Mouse (Mus musculus) embryo, embryonic 9.5 days (tissue): Measurements from ENCODE around the gene Piezo1.

Experiments used
- DNase-seq: peaks from one replicate; pipeline ENCODE4 v3.0.0-alpha.2; 2017; ENCODE audit errors: extremely low spot score

Piezo1 gene

DNA sequence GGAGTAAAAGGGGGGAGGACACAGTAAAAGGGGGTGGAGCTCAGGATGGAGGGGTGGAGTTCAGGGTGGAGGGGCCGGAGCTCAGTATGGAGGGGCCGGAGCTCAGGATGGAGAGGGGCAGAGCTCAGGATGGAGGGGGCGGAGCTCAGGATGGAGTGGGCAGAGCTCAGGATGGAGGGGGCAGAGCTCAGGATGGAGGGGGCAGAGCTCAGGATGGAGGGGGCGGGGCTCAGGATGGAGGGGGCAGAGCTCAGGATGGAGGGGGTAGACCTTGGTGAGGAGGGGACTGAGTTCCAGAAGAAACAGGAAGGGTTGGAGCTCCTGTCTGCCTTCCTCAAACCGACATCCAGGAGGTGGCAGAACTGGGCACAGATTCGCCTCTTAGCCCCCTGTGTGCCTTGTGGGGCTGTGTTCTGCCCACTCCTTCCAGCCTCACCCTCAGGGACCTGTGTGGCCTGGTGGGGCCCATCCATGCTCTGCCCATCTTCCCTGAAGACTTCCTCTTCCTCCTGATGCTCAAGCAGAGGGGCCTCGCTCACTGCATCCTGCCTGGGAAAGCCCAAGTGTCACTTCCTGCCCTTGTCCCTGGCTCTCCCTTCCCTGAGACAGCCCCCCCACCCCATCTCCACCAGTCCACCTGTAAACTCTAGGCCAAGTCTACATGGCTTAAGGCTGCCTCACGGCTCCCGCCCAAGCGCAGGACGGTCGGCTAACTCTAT is 54.0 kb downstream of the Piezo1 start:
- no peak for DNase-seq

DNA sequence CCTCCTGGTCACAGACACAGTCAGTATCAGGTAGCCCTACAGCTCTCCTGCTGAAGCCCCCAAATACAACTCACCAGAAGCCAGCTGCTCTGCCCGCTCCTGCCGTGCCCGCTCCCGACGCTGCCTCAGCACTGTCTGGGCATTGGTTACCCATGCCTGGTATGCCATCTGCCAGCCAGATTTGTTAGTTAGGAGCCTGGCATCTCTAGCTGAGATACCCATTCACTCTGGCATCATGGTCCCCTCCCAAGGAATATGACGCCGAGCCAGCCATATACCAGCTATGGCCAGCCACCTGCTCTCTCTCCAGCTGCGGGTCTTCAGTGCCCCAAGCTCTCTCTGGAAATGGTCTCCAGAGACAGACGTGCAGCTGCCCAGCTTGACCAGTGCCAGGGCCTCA is 62.7 kb downstream of the Piezo1 start:
- DNase-seq: no peak

DNA sequence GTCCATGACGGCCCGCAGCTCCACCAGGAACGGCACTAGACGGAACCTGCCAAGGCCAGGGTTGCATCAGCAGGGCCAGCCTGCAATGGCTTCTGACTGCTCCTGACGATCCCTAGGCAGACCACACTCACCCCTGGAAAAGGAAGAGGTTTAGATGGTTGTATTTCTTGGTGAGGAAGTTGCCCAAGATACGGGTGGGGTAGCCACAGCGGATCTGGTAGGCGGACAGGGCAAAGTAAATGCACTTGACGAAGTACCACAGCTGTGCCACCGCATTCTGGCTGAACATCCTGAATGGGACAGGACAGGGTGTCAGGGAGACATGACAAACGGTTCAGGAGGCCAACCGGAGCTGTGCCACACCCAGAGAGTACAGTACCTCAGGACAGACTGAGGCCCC is 66.3 kb downstream of the Piezo1 start:
- no peak for DNase-seq

DNA sequence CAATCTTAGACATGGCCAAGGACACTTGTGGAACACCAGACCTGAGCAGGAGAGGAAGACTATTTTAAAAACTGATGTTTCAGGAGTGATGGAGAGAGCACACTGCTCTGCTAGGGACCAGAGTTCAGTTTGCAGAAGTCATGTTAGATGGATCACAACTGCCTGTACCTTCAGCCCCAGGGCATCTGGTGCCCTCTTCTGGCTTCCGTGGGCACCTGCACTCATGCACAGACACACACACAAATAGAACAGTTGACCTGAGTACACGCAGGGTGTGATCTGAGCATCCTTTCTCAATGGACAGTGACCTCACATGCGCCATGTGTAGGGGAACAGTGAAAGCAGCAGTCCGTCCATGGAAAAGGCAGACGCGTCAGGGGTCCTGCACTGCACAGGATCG is 67.3 kb downstream of the Piezo1 start:
- DNase-seq: no peak

DNA sequence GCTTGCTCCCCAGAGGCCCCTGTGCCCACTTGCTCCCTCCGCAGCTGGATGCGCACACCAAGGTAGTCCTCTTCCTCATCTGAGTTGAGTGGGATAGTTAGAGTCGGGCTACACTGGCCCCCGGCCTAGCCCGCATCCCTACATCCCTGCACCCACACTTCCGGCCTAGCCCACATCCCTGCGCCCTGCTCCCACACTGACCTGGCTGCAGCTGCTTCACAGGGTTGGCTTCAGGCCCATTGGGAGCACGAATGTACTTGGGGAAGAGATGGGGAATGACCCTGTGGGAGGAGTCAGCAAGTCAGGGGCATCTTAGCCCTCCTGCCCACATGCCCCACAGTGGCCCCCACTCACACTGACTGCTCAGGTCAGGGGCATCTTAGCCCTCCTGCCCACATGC is 68.7 kb downstream of the Piezo1 start:
- no peak for DNase-seq

DNA sequence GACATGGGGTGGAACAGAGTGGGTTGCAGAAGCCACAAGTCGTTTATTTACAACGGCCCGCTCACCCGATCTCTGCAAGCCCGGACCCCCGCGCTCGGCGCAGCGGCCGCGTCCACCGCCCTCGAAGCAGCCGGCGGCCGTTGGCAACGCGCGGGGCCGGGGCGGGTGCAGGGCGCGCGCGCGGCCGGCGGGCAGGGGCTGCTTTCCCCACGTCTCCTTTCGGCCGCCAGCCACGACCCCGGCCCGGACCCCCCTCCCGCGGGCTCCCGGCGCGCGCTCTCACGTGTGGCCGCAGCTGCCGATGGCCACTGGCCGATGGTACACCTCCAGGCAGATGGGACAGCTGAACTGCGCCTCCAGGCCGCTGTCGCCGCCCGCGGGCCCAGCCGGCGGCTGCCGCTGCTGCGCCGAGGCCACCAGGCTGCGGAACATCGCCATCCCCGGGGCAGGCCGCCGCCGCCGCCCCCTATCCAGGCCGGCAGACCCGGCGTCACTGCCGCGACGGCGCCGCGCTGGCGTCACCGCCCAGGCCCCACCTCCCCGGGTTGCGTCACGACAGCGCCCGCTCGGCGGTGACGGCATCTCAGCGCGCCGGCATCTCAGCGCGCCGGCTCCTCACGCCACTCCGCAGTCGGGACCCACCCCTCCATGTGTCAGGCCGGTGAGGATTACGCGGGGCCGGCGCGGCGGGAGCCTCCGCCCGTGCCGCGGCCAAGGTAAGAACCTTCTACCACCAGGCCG is 75.4 kb downstream of the Piezo1 start, which contains the start of the genes Rnf166 and Ctu2:
Gene Rnf166 (minus strand): TSS at position 485 of the 741 bp plus-strand sequence.
Gene Ctu2 (plus strand): TSS at position 564 of the 741 bp plus-strand sequence.
- peak; percentile 92 for DNase-seq

DNA sequence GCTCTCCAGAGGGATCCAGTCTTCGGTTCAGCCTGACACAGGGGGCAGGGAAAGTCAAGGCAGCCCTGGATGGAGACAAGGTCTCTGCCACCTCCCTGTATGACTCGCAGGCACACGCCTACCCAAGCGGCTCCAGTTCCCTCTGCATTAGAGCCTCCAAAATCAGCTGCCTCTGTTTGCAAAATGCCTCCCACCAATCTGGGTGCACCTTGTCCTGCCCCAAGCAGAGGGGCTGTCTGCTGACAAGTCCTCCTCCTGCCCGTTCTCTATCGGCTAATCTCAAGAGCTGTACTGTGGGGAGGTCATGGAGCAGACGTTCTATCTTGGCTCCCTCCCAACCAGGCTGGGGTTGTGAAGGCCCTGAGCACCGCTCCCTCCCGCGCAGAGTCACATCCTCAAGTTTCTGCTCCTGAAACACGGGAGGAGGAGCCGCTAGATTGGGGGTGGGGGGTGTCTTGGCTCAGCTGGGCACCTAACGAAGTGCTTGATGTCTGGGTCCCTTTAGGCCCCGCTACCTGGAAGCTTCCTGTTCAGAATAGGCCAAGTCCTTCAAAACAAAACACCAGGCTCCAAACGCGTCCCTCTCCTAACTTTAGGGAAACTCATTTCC is 76.1 kb downstream of the Piezo1 start:
- DNase-seq: no peak

DNA sequence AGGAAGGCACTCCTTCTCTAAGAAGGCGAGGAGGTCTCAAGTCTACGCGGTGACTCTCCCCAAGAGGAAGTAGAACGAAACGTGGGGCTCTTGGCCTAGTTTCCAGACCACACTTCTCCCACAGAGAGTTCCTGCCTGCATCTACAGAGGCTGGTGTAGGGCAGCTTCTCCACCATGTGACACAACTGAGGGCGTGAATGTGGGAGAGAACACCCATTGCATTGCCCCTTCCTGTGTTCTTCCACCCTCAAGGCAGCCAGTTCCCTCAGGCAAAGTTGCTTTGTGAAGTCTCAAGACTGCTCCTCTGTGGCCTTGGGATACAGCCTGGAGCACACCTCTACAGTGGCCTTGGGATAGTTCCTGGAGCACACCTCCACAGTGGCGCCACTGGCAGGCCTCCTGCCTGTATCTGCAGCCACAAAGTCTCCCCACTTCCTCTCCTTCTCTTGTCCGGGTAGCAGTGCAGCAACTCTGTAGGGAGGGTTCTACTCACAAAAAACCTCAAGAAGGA is 77.2 kb downstream of the Piezo1 start:
- no peak for DNase-seq

DNA sequence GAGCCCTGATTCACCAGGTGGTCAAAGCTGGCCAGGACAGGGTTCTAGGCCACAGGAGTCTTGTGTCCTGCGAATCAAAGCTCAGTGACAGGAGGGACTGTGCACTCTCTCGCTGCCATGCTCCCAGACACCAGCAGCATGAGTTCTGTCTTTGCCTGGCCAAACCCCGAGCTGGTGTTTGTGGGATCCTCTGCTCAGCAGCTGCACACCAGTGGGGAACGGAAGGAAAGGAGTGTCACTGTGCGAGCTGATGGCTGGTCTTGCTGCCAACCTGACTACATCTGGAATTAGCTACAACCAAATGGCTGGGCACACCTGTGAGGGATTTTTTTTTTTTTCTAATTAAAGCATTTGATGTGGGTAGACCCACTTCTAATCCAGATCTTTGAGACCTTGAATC is 80.4 kb downstream of the Piezo1 start:
- no peak for DNase-seq

DNA sequence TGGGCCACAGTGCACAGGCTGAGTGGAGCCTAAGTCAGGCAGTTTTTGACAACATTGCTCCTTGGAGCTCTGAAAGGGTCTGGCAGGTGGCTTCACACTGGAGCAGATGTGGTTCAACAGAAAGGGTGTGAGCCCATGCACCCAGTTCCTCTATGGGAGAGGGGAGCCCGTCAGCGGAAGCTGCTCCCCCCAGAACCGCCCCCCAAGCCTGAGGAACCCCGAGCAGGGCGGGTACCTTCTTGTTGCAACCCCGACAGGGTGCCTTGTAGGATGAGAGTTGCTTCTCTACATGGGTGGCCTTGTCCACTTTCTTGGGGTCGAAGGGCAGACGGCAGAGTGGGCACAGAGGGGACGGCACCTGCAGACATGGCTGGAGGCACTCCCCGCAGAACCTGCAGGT is 81.2 kb downstream of the Piezo1 start:
- DNase-seq: no peak

DNA sequence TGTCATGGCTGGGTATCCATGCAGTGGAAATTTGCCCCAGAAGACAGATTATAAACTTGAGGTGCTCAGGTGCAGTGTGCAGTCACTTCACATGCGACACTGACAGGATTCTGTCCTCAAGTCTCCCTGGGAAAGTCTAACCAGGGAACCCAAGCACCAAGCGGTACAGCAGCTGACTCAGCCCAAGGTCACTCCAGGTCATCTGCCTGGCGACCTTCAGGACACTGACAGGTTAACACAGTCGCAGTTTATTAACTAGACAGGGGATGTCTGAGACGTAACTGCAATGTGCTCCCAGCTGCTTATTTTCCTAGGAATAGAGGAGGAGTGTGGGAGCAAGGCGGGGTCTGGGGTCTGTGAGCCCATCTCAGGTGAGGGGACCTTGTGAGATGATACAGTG is 81.7 kb downstream of the Piezo1 start:
- DNase-seq: no peak

DNA sequence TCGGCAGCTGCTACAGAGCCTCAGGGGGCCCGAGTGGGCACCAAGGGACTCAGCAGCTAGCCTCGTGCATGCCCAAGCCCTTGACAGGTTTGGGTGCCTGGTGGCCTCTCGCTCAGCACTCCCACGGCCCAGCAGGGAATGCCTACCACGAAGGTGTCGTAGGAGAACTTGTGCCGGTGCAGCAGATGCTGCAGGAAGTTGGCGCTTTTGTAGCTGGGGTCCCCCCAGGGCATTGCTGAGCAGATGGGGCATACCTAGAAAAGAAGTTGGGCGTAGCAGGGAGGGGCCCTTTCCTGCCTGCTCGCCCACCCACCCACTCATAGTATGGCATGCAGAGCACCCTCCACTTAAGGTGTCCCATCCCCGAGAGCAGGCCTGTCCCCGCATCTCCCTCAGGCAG is 83.3 kb downstream of the Piezo1 start:
- DNase-seq: no peak

DNA sequence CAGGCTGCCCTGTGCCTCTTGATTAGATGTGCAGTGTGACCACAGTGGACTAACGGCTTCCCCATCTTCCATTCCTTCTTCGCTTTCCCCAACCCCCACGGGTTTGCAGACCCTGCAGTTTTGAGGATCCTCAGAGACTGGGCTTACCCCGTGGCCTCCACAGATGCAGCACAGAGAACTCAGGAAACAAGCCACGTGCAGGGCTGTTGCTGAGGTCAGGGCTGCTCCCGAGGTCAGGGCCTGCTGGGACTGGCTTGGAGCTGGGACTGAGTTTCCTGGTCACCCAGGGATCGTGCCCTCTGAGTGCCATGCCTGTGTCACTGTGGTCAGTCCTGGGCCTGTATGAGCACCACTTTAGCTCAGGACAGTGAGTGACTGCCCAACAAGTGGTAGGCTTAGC is 86.1 kb downstream of the Piezo1 start:
- DNase-seq: no peak

DNA sequence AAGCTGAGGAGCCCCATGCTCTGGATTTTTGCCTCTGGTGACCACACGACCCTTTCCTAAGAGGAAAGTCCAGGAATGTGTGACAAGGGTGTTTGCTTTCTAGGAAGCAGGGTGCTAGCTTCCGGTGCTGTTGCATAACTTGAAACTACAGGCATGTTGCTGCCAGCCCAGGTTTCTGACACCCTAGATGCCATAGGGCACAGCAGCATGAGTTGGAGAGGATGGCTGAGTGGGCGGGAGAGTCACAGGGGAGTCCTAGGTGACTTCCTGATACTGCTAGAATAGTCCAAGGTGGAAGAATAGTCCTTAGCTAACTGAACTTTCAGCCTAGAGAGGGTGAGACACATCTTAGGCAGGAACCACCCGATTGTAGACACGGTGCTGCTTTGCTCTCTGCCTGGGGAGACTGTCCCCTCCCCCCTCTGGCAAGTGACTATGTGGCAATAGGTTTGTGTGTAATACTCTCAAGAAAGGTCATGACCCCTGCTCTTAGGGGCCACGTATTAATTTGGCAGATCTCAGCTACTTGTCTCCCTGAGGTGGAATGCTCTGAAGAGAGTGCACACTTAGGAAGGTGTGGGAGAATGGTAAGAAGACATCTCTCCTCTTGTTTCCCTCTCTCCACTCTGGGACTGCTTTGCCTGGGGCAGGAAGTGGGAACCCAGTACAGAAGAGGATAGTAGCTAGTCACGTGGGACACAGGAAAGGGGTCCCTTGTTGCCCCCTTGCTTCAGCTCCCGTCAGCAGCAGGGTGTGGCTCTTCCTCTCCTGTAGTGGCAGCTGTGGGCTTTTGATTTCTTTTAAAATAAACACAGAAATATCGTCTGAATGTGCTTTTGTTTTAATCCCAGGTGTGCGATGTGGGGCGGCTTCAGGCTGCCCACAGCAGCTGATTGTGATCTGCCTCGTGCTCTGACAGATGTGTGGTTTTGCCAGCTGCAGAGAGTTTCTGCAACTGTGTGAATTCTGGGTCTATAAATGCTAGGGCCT is 87.2 kb downstream of the Piezo1 start:
- DNase-seq: no peak

DNA sequence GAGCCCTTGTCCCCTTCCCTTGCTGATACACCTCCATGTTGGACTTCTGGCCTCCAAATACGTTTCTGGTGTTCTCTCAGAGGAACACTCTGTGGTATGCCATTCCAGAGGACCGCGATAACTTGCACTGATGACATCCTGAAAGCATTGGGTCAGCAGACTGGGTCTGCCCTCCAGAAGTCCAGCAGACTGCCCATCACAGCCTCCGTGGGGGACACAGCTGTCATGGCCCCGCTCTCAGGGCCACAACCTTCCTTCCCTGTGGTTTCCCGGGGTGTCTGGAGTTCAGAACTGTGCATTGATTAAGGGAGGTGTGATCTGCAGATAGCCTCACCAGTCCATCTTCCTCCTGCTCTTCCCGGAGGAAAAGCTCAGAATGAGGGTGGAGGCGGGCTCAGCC is 88.6 kb downstream of the Piezo1 start:
- no peak for DNase-seq

DNA sequence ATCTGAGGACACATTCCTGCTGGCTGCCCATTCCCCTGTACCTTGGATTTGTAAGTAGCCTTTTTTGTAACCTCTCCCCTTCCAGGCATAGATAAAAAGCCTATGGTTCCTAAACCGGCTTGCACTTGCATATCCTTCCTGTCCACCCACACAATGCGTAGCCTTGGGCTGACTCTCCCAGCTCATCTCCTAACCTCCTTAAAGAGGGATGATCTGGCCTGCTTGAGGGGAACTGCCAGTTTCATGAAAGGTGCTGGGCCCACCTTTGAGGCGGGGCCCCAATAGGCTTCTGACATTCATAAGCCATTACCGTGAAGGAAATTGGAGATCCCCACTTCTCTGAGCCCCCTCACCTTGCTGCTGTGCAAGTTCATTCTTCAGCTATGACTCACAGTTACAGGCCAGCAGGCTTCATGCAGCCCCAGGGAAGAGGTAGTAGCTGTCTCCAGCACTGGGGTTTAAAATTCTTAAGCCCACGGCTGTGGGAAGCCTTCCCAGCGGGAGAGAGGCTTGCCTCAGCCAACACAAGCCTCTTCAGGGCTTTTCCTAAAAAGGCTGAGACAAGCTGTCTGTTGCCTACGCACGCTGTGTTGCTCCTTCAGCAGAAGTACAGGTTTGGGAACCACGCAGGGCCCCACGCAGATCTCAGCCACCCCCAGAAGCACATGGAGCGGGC is 89.5 kb downstream of the Piezo1 start:
- no peak for DNase-seq

DNA sequence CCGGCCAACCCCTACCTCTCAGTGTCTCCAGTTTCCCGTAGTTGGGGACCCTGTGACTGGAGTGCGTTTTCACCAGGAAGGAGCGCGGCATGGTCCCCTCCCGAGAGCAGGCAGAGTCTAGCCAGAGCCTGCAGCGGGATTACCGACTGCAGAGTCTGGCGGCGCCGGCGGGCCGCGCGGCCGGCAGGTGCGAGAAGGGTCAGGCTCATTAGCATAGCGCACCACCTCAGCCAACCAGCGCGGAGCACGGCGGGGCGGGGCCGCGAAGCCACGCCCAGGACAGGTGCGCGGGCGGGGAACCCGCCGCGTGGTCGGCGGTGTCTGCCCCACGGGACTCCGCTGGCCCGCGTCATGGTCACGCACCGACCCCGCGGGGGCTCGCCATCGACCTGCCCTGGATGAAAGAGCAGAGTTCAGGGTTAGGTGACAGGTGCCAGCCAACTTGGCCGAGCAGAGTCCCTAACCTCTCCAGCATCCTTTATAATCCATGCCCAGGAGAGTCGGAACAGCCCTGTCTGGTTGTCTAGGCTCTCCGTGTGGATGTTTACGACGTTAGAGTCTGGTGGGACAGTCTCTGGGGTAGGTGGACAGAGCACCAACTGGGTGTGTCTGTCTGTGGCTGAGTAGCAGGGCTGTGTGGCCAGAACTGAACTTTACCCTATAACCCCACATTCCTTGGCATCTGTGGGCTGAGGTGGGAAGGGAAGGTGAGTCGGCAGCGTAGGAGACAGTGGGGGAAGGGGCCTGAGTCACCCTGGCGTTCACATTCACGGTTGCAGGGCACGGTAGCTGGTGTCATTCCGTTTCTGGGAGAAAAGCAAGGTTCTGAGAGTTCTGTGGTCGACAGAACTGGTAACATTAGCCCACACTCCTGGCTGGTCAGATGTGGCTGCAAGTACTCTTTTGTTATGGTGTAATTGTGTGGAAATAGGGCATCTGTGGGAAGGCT is 90.3 kb downstream of the Piezo1 start, which contains the start of gene Snai3:
Gene Snai3 (minus strand): TSS at position 210 of the 949 bp plus-strand sequence.
- peak; percentile 50 for DNase-seq

DNA sequence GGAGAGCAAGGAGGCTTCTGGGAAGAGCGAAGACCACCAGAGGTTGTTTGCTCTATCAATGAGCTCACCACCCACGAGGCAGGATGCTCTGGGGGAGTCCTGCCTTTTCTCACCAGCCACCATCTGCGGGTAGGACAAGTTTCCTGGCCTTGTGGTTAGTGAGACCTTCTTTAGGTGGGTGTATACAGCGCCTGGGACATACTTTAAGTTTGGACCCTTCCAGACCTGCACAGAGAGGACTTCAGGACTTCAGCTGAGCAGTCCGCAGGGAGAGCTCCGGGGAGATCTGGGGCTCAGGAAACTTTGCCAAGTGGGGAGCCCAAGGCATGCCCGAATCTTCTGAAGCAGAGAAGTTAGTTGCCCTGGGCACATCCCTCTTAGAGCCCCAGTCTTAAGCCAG is 91.1 kb downstream of the Piezo1 start:
- no peak for DNase-seq

DNA sequence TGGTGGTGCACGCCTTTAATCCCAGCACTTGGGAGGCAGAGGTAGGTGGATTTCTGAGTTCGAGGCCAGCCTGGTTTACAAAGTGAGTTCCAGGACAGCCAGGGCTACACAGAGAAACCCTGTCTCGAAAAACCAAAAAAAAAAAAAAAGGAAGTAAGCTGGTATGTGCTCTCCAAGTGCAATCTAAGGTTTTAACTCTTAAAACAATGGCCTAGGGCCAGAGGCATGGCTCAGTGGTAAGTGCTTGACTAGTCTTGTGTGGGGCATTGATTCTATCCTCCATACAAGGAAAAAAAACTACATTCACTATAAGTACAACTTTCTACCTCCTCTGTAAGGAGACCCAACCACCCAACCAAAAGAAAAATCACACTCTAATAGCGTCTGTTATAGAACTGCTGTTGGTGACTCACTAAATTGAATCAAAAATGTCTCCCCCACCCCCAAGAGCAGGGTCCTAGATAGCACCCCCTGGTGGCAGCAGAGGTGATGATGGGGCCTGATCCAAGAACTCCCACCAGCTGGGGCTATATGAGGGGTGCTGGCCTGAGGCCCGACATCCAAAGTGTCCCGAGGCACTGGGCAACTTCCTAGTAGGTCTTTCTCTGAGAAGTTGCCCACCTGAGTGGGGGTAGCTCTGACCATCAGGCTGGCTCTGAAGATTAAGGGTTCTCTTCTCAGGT is 91.8 kb downstream of the Piezo1 start:
- peak; percentile 18 for DNase-seq
